Mouse (Mus musculus) intestine, embryonic 15.5 days (tissue): ENCODE data around the gene Pknox2. TPM values are rescaled to one million over a fixed set of nuclear protein-coding genes. Genes with fewer than 3 reads are reported as not detected.

Experiments used
- polyA plus RNA-seq: library from polyadenylated mRNA; unstranded; fragments of >200 nt; fragmentation: Nextera tagmentation; extraction: Ambion mirVana; gene quantifications from 2 replicates; pipeline ENCODE4 v1.2.1, GENCODE M21; 2015

The Pknox2 gene
- polyA plus RNA-seq, 1 experiment from 2014 or later: 8.2 TPM

Other genes with a start within 250 kb of the Pknox2 start
- gene Tmem218, start 60.8 kb upstream of the Pknox2 start, polyA plus RNA-seq: 8.5 and 9.2 TPM in 2 replicates
- gene Slc37a2, start 108.3 kb upstream of the Pknox2 start, polyA plus RNA-seq: 3.1 and 4.4 TPM in 2 replicates
- 5.0 and 6.1 TPM in 2 replicates for gene Ccdc15, start 201.0 kb upstream of the Pknox2 start, polyA plus RNA-seq
- 0.06 and 0.08 TPM in 2 replicates for gene Hepacam, start 219.9 kb upstream of the Pknox2 start, polyA plus RNA-seq